In the genomic region with DNA sequence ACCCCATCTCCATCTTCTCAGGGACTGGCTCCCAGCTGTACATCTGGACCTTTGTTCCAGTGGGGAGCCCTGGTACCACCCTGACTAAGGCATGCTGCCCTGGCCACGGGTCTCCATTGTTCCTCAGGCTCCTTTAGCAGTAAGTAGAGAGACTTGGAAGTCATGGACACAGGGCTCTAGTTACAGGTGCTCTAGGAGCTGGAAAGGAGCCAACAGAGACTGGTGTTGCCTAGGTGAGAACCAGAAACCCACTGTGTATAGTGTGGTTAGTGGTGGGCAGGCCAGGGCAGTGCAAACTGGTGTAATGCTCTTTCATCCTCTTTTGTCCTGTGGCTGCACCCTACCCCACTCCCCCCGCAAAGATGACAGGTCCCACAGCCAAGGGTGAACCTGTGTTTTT, we compare ENCODE assay signal across 17 mouse cellular contexts. TPM values are rescaled to one million over a fixed set of nuclear protein-coding genes. Genes with fewer than 3 reads are reported as not detected.
"Had no signal": no experiment of that assay in that cellular context is flagged by ENCODE, and none has a peak within 500 bp of the region (broad histone marks: within the 10 kb centered on the region; RNA-seq: fewer than 3 reads in every experiment).

No protein-coding gene starts in this region.

- H3K27ac ChIP-seq: macrophage; midbrain, embryonic 13.5 days; midbrain, embryonic 15.5 days; neural tube, embryonic 12.5 days; stomach, embryonic 15.5 days; stomach, postnatal 0 days had no signal

- H3K4me2 ChIP-seq: midbrain, embryonic 11.5 days; midbrain, embryonic 13.5 days; midbrain, embryonic 15.5 days; neural tube, embryonic 12.5 days; stomach, embryonic 15.5 days had no signal

- H3K4me1 ChIP-seq: megakaryocyte, embryonic 14.5 days; midbrain, embryonic 13.5 days; midbrain, embryonic 15.5 days; neural tube, embryonic 12.5 days; stomach, embryonic 15.5 days had no signal

- ATAC-seq: liver, postnatal 0 days; midbrain, embryonic 13.5 days; midbrain, embryonic 15.5 days had no signal

- H3K36me3 ChIP-seq: stomach, embryonic 15.5 days had no signal

- H3K9ac ChIP-seq: liver, postnatal 0 days; midbrain, embryonic 13.5 days; midbrain, embryonic 15.5 days; neural tube, embryonic 12.5 days; stomach, embryonic 15.5 days had no signal

- H3K4me3 ChIP-seq: midbrain, embryonic 13.5 days; midbrain, embryonic 15.5 days; neural tube, embryonic 12.5 days; stomach, embryonic 15.5 days had no signal

- DNase-seq: liver, postnatal 0 days; lung, adult 2 months; lung, postnatal 10 days; lung, postnatal 36 days; right cerebral cortex, postnatal 14 days; thymus, adult 2 months; thymus, postnatal 25 days; thymus, postnatal 4 days had no signal

- H3K27me3 ChIP-seq: midbrain, embryonic 13.5 days; midbrain, embryonic 15.5 days; neural tube, embryonic 12.5 days; stomach, embryonic 15.5 days had no signal

- H3K9me3 ChIP-seq: megakaryocyte, embryonic 14.5 days; midbrain, embryonic 13.5 days; midbrain, embryonic 15.5 days; neural tube, embryonic 12.5 days; stomach, embryonic 15.5 days had no signal

RNA-seq across cellular contexts. Expression of a gene that starts 41.6 kb away (rescaled TPM):
- total RNA-seq: monocyte, adult 5-6 weeks had no signal
- polyA plus RNA-seq: macrophage had no signal
